ENCODE assay signal across 8 mouse cellular contexts in the genomic region with DNA sequence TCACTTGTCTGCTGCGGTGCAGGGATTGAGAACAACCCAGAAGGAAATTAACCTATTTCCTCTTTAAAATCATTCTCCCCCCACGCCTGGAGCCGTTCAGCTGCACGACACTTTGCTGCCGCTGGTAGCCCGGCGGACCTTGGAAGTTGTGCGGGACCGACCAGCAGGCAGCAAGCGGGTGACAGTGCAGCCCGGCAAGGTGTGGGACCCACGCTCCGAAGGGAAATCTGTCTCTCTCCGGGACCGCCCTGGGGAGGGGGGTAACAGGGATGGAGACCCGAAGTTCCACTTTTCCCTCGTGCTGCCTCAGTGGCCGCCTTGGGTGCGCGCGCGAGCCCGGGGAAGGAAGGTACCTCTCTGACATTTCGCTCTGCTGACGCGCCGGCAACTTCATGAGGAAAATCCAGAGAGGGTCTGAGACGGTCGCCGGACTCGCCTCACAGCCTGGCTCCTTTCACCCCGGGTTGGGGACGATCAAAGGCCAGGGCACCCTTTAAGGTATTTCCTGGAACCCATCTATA. TPM values are rescaled to one million over a fixed set of nuclear protein-coding genes. Genes with fewer than 3 reads are reported as not detected.
DNase-seq lines count a peak whose midpoint lies in the region; ATAC-seq and TF ChIP-seq lines count a peak whose summit lies in the region.

No protein-coding gene starts in this region.

- no peak for ATAC-seq in forebrain, postnatal 0 days
- peak; percentile 14; the same call in 1 of the 2 replicates for ATAC-seq in intestine, embryonic 16.5 days

- TF ChIP-seq CTCF in kidney, adult 2 months (conservative IDR thresholded peaks at IDR 0.05; ENCODE audit: insufficient read depth, insufficient read length, low read depth, low read length), result no peak
- no peak for TF ChIP-seq CTCF in forebrain, postnatal 0 days (IDR thresholded peaks at IDR 0.05; ENCODE audit: low read depth)

- H3K4me1 ChIP-seq in kidney, adult 2 months (ENCODE audit: control insufficient read depth, insufficient read depth, low read length), result peaks cover 2% of the 10 kb centered on the region; the same call in 1 of the 2 replicates
- H3K4me1 ChIP-seq in forebrain, postnatal 0 days (ENCODE audit: insufficient read depth), result no peaks in the 10 kb centered on the region; the same call in 1 of the 2 replicates
- peaks cover 9% of the 10 kb centered on the region; the same call in 1 of the 2 replicates for H3K4me1 ChIP-seq in intestine, embryonic 16.5 days (ENCODE audit: control insufficient read depth, insufficient read depth, low read length)

- H3K27ac ChIP-seq in kidney, adult 2 months (ENCODE audit: insufficient read depth, low read depth, low read length), result no peak overlapping the region
- peak overlapping the region; percentile 97; the same call in 1 of the 2 replicates for H3K27ac ChIP-seq in forebrain, postnatal 0 days (ENCODE audit: low read depth, low read length)
- H3K27ac ChIP-seq in intestine, embryonic 16.5 days (ENCODE audit: low read length), result peak overlapping the region; percentile 91

- peak overlapping the region; percentile 98 for H3K9ac ChIP-seq in forebrain, postnatal 0 days
- peak overlapping the region; percentile 92 for H3K9ac ChIP-seq in intestine, embryonic 16.5 days (ENCODE audit: low read depth, low read length)

- 2% methylated on average over 33 of the region's 33 CpGs for WGBS in kidney, adult 2 months
- WGBS in forebrain, postnatal 0 days, result under 1% methylated on average over 32 of the region's 33 CpGs
- under 1% methylated on average over 33 of the region's 33 CpGs for WGBS in intestine, embryonic 16.5 days

- TF ChIP-seq POLR2A in kidney, adult 2 months (IDR thresholded peaks at IDR 0.05; ENCODE audit: low read depth, low read length), result no peak

- H3K36me3 ChIP-seq in kidney, adult 2 months (ENCODE audit: control insufficient read depth, insufficient read depth, low read length), result no peaks in the 10 kb centered on the region
- H3K36me3 ChIP-seq in forebrain, postnatal 0 days (ENCODE audit: insufficient read depth), result no peaks in the 10 kb centered on the region
- no peaks in the 10 kb centered on the region for H3K36me3 ChIP-seq in intestine, embryonic 16.5 days (ENCODE audit: control insufficient read depth, insufficient read depth, low read length)

- peak overlapping the region; percentile 89 for H3K4me2 ChIP-seq in forebrain, postnatal 0 days (ENCODE audit: low read depth)
- H3K4me2 ChIP-seq in intestine, embryonic 16.5 days (ENCODE audit: low read depth, low read length), result peak overlapping the region; percentile 91

- H3K27me3 ChIP-seq in kidney, adult 2 months (replicated peaks; ENCODE audit: control insufficient read depth, insufficient read depth, low read length), result no peaks in the 10 kb centered on the region
- 0 out of 2 replicates have a peak, but pooled peaks cover 5% of the 10 kb centered on the region for H3K27me3 ChIP-seq in forebrain, postnatal 0 days (ENCODE audit: insufficient read depth, low read length)
- H3K27me3 ChIP-seq in intestine, embryonic 16.5 days (replicated peaks; ENCODE audit: control insufficient read depth, insufficient read depth, low read length), result no peaks in the 10 kb centered on the region

- peak overlapping the region; percentile 56 for H3K4me3 ChIP-seq in kidney, adult 2 months (ENCODE audit: insufficient read depth, low read depth, low read length)
- peak overlapping the region; percentile 93 for H3K4me3 ChIP-seq in forebrain, postnatal 0 days (ENCODE audit: low read depth, low read length)
- H3K4me3 ChIP-seq in intestine, embryonic 16.5 days (ENCODE audit: low read length), result peak overlapping the region; percentile 80

- peak; percentile 44 for DNase-seq in kidney, adult 2 months
- DNase-seq in kidney, adult 8-10 months, result no peak
- DNase-seq in cerebellum, adult 8-10 months, result peak; percentile 51
- peak; percentile 47 for DNase-seq in forebrain, postnatal 0 days
- peak; percentile 43 for DNase-seq in lung, postnatal 10 days
- peak; percentile 31 for DNase-seq in ovary, postnatal 36 days (ENCODE audit: low spot score)
- peak; percentile 48 to 58 for DNase-seq in thymus, postnatal 36 days

- H3K9me3 ChIP-seq in forebrain, postnatal 0 days (ENCODE audit: low read length), result no peaks in the 10 kb centered on the region
- H3K9me3 ChIP-seq in intestine, embryonic 16.5 days (ENCODE audit: control insufficient read depth, low read length), result no peaks in the 10 kb centered on the region

RNA-seq across cellular contexts. Expression of gene Arsg, which starts 0.9 kb away (rescaled TPM):
- 20.9 and 24.9 TPM in 2 replicates for polyA plus RNA-seq in kidney, adult 2 months (2012; rRNA removed)
- total RNA-seq in forebrain, postnatal 0 days (2014; rRNA removed), result 5.3 and 6.5 TPM in 2 replicates
- polyA plus RNA-seq in forebrain, postnatal 0 days (2015; fragmentation: Nextera tagmentation; extraction: Ambion mirVana), result 6.9 and 7.8 TPM in 2 replicates
- polyA plus RNA-seq in intestine, embryonic 16.5 days (2015; fragmentation: Nextera tagmentation; extraction: Ambion mirVana), result 3.1 and 4.6 TPM in 2 replicates

RNA-seq across cellular contexts. Expression of gene Slc16a6, which starts 1.2 kb away (rescaled TPM):
- 1.2 and 2.8 TPM in 2 replicates for polyA plus RNA-seq in kidney, adult 2 months (2012; rRNA removed)
- total RNA-seq in forebrain, postnatal 0 days (2014; rRNA removed), result 6.8 and 9.8 TPM in 2 replicates
- polyA plus RNA-seq in forebrain, postnatal 0 days (2015; fragmentation: Nextera tagmentation; extraction: Ambion mirVana), result 5.4 and 6.9 TPM in 2 replicates
- 26.6 and 33.9 TPM in 2 replicates for polyA plus RNA-seq in intestine, embryonic 16.5 days (2015; fragmentation: Nextera tagmentation; extraction: Ambion mirVana)

RNA-seq across cellular contexts. Expression of gene Amz2, which starts 46.5 kb away (rescaled TPM):
- polyA plus RNA-seq in kidney, adult 2 months (2012; rRNA removed), result 42.5 and 47.2 TPM in 2 replicates
- 200 and 213 TPM in 2 replicates for total RNA-seq in forebrain, postnatal 0 days (2014; rRNA removed)
- 45.5 and 46.2 TPM in 2 replicates for polyA plus RNA-seq in forebrain, postnatal 0 days (2015; fragmentation: Nextera tagmentation; extraction: Ambion mirVana)
- polyA plus RNA-seq in intestine, embryonic 16.5 days (2015; fragmentation: Nextera tagmentation; extraction: Ambion mirVana), result 35.9 and 39.1 TPM in 2 replicates

RNA-seq across cellular contexts. Expression of gene 9930022D16Rik, which starts 58.5 kb away (rescaled TPM):
- not detected in 2 replicates for polyA plus RNA-seq in kidney, adult 2 months (2012; rRNA removed)
- total RNA-seq in forebrain, postnatal 0 days (2014; rRNA removed), result not detected in 2 replicates
- polyA plus RNA-seq in forebrain, postnatal 0 days (2015; fragmentation: Nextera tagmentation; extraction: Ambion mirVana), result not detected in 2 replicates
- not detected in 2 replicates for polyA plus RNA-seq in intestine, embryonic 16.5 days (2015; fragmentation: Nextera tagmentation; extraction: Ambion mirVana)

Comparison
In these comparisons a context has a peak if more than half of its experiments do, and no peak if none do; other contexts are left out.
1. DNase-seq: peak in kidney, adult 2 months (single experiment), cerebellum, adult 8-10 months (single experiment), forebrain, postnatal 0 days (single experiment), lung, postnatal 10 days (single experiment), ovary, postnatal 36 days (single experiment) and thymus, postnatal 36 days (2 of 2); none in kidney, adult 8-10 months (0 of 2).
2. Peak in every context shown above with its lines, with median percentiles within 50 percentile points of each other: H3K4me3 ChIP-seq.